Mouse (Mus musculus): ENCODE measurements around the gene Mettl24.

Mettl24 gene

GRCm38 (mm10) chr10:40685641-40686040, 2.6 kb downstream of the Mettl24 start:
- DNase-seq (ENCODE audit: low spot score) = no peak

DNA sequence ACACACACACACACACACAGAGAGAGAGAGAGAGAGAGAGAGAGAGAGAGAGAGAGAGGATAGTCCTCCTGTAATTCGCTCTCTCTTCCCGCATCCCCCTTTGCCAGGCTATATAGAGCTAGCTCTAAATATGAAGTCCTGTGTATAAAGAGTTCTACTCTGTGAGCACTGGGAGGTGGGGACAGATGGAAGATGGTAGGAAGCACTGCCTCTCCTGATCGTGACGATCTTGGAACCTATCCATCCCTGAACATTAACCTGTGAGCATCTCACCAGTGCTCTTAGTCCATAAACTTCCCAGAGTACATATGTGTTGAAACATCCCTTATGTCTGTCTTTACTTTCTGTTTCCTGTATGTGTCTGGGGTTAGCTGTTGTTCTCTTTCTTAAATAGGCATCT, 3.9 kb downstream of the Mettl24 start:
- no peak for DNase-seq (ENCODE audit: low spot score)

GRCm38 (mm10) chr10:40687407-40687806, 4.3 kb downstream of the Mettl24 start:
- DNase-seq (ENCODE audit: low spot score) = no peak

GRCm38 (mm10) chr10:40688266-40688665, 5.2 kb downstream of the Mettl24 start:
- peak; percentile 71 for DNase-seq (ENCODE audit: low spot score)

DNA sequence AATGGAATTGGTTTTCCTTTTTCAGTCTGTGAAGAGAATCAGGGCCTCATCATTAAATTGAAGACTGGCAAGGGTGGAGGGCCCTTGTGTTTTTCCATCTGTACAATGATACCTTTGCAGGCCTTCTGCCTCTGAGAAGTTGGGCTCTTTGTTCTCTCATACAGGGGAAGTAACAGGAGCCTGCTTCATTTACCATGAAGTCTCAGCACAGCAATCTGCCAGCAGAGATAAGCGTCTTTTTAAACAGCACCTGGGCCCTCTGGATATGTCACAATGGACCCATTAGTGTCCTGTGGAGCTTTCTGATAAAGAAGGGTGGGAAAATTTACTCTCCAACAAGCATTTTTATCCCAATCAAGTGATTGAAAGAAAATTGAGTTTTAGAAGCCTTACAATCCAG, 5.8 kb downstream of the Mettl24 start:
- DNase-seq (ENCODE audit: low spot score) = no peak

DNA sequence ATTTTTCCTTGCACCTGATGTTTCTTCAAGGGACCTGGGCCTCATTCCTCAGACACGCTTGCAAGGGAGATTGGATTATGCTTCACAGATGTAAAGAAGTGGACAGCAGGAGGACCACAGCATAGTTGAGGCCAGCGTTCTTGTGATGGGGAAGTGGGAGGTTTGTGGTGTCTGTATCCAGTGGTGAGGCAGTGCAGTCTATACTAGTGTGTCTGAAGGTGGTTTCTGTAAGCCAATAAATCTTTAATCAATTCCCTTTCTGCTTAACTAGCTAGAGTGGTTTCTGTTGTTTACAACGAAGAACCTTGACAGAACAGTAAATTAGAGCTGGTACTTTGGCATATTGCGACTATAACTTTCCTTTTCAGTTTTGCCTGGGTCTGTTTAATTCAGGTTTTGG, 15.6 kb downstream of the Mettl24 start:
- DNase-seq (ENCODE audit: low spot score) = no peak

DNA sequence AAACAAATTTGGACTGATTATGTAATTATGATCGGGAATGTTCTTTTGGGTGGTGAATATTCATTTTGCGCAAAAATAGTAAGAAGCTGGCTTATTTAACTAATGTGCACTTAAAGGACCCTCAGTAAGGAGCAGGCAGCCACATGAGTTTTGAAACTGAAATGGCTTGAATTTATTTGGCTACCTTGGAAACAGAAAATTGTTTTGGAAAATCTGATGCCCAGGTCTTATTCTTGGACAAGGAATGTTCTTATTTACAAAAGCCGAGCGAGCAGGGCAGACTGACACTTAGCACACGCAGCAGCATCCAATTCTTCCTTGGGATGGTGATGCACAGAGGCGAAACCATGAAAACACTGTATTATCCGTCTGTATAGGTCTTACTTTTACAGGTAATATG, 28.0 kb downstream of the Mettl24 start:
- no peak for DNase-seq (ENCODE audit: low spot score)

GRCm38 (mm10) chr10:40713018-40713608, 30.0 kb downstream of the Mettl24 start:
- DNase-seq (ENCODE audit: low spot score) = no peak

GRCm38 (mm10) chr10:40713829-40714228, 30.7 kb downstream of the Mettl24 start:
- no peak for DNase-seq (ENCODE audit: low spot score)

DNA sequence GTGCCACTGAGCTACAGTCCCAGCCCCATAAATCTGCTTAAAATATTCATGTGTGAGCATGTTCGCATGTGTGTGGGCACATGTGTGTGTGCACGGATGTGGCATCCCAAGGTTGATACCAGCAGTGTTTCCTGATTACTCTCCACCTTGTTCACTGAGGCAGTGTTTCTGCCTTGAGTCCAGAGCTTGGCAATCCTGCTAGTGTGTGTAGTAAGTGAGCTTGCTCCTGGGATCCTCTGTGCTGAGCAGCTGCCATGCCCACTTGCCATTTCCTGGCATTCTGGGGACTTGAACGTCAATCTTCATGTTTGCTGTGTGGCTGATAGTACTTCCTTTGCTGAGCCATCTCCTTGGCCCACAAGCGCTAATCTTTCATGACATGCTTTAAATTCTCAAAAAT, 32.1 kb downstream of the Mettl24 start:
- no peak for DNase-seq (ENCODE audit: low spot score)

- no peak for DNase-seq (ENCODE audit: low spot score)
These were observed 33.2 kb downstream of the Mettl24 start for GRCm38 (mm10) chr10:40716296-40716695.

DNA sequence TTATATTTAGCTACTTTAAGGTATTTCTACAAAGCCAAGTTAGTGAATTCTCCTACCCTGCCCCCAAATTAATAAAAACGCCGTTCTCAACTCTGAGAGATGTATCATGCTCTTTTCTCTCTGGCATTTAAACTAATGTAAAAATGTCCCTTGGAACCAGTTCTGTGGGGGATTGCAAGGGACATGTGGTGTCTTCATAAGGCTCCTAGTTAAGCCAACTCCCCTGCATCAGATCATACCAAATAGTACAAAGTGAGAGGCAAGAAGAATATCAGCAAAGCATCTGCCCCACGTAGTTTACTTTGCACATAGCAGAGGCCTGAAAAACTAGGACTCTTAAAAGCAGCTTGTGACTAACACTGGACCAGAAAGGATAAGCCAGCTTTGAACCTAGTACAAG, 33.6 kb downstream of the Mettl24 start:
- no peak for DNase-seq (ENCODE audit: low spot score)

- no peak for DNase-seq (ENCODE audit: low spot score)
These were observed 35.3 kb downstream of the Mettl24 start for GRCm38 (mm10) chr10:40718362-40718761.

DNA sequence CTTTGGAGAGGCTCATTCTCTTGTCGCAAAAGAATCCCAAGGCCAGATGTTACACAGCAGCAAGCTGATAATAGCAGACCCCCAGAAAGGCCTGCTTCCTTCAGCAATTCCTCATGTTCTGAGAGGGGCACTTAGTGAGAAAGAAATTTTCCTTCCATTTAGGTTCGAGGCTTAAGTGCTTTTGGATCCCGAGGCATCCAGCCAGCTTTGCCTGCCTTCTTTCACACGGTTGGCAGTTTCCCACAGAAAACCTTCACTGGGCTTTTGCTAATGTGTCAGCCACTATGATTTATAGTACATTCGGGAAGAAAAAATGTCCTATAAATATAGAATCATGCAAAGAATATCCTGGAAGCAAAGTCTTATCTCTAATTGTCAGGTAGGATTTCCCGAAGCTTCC, 36.0 kb downstream of the Mettl24 start:
- no peak for DNase-seq (ENCODE audit: low spot score)

DNA sequence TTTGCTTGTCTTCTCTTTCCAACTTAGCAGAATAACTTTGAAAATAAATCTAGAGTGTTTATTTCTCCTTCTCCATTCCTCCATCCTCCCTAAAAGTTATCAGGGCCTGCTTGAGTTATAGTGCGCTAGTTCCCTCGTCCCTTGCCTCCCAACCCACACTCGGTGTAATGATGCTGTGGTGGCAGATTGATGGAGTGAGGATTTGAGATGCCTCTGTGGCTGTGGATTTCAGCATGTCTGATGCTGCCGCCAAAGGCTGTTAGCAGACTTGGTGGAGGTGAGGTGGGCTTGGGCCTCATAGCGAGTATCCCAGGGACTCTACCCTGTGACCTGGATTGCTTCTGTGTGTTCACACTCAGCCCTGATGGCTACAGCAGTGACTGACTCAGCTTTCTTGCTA, 37.8 kb downstream of the Mettl24 start:
- DNase-seq (ENCODE audit: low spot score) = no peak

GRCm38 (mm10) chr10:40724342-40724741, 41.3 kb downstream of the Mettl24 start:
- DNase-seq (ENCODE audit: low spot score) = no peak

- no peak for DNase-seq (ENCODE audit: low spot score)
These were observed 42.0 kb downstream of the Mettl24 start for GRCm38 (mm10) chr10:40725066-40725465.

GRCm38 (mm10) chr10:40725471-40725870, 42.4 kb downstream of the Mettl24 start:
- no peak for DNase-seq (ENCODE audit: low spot score)

DNA sequence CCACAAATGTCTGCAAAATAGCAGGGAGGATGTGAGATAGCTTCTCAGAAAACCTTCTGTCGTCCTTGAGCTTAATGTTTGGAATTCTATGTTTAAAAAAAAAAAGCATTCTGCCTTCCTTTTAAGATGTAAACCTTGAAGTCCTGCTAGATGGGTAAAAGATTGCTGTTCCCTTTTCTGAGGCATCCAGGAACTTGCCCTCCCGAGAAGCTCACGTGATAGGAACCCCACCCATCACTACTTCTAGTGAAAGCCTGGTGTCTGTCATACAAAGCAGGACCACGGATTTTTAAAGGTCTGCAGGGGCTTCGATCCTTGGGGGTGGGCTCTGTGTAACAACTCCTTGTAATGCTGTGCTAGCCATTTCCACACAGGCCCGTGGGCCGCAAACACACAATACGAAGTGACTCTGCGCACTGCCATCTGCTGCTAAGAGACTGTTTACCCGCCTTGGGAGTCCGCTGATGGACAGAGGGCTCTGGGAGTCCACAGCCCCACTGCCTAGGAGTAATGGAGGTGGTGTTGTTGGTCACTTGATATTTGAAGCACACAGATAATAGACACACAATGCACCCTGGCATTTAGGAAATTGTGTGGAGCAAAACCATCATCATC, 43.3 kb downstream of the Mettl24 start:
- DNase-seq (ENCODE audit: low spot score) = no peak

DNA sequence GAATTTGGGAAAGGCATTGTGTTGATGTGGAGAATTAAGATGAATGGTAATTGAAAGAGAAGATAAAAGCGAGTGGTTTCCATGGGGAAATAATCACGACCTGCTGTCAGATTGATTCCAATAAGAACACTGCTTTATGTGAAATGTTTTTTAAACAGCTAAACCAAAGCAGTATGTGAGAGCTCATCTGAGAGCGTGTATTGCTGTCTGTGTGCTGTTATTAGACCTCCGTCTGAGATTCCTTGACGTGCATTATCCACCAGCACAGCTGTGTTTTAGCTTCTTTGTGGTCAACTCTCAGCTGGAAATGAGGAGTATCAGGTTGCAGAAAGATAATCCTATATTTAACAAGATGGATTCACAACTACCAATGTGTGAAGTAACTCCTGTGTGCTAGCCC, 43.9 kb downstream of the Mettl24 start:
- no peak for DNase-seq (ENCODE audit: low spot score)

- no peak for DNase-seq (ENCODE audit: low spot score)
These were observed 47.1 kb downstream of the Mettl24 start for GRCm38 (mm10) chr10:40730200-40730599.

DNA sequence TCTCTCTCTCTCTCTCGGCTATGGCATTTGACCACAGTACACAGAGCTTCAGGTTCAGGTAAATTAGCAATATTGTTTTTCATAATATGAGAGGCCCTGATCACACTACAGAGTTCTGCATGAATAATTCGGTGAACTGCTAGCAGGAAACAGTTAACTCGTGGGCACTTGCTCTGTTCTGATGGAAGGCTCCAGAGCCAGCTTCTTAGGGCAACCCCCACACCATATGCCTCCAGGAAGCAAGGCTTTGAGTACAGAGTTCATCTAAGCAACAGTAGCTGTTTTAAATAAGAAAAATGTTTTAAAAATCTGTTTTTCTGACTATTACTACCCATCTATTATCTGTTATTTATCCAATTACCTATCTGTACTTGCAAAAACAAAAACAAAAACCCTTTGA, 50.2 kb downstream of the Mettl24 start:
- DNase-seq (ENCODE audit: low spot score) = no peak

DNA sequence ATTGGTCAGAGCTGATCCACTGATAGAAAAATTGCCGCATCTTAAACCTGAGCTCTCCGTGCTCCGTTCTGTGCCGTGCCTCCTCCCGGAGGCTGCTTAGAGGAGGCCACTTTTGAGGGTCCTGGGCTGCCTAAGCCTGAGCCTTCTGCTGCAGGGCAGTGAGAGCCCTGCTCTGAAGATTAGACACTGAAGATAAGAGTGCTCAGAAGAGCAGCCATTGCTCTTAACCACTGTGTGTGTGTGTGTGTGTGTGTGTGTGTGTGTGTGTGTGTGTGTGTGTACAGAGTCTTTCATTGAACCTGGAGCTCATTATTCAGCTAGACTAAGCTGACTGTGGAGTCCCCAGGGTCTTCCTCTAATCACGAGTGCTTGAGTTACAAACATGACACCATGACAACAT, 53.1 kb downstream of the Mettl24 start:
- no peak for DNase-seq (ENCODE audit: low spot score)

Measured in layer of hippocampus, adult 9-10 months (tissue).